Mouse (Mus musculus) left cerebral cortex, postnatal 25 days (tissue): ENCODE data around the gene Trmt1. TPM values are rescaled to one million over a fixed set of nuclear protein-coding genes. Genes with fewer than 3 reads are reported as not detected.

Source experiments
- DNase-seq, 2 experiments: peaks; one replicate each; pipeline ENCODE4 v3.0.0; 2022; ENCODE audit warnings: low spot score in 2 of 2, mixed read lengths in 1 of 2
- intact Hi-C: fragments of 180-260 bp; cut with DNase I; formaldehyde crosslinking; loops from one replicate; pipeline ENCODE4 v1.15.1; 2025
- total RNA-seq, 2 experiments: library from RNA; stranded (reverse); gene quantifications; 2 replicates each; pipeline ENCODE4 v1.2.3; 2021

Trmt1 gene
- total RNA-seq, 2 experiments from 2014 or later: 85.2 to 90.1 TPM

GRCm38 (mm10) chr8:84705960-84706359 is 19.9 kb downstream of the Trmt1 start:
- intact Hi-C loops: no loop called here
- DNase-seq: no peak

GRCm38 (mm10) chr8:84706610-84707266 is 20.6 kb downstream of the Trmt1 start:
- intact Hi-C loops: no loop called here

GRCm38 (mm10) chr8:84707267-84707883 is 21.3 kb downstream of the Trmt1 start:
- no peak for DNase-seq
- intact Hi-C loops: no loop called here

More at GRCm38 (mm10) chr8:84706610-84707266, 20.6 kb downstream of the Trmt1 start:
- no peak for DNase-seq

- DNase-seq: no peak
- intact Hi-C loops: loop anchor here (2.0 kb wide), 1 partner anchor 105 kb away; no protein-coding TSS in a partner anchor
These were observed 22.0 kb downstream of the Trmt1 start for GRCm38 (mm10) chr8:84708071-84708541.

GRCm38 (mm10) chr8:84708774-84709475 is 22.8 kb downstream of the Trmt1 start:
- intact Hi-C loops: loop anchor here (2.0 kb wide), 1 partner anchor 104 kb away; no protein-coding TSS in a partner anchor
- peak; percentile 87 to 89 for DNase-seq

- intact Hi-C loops: loop anchor here (2.0 kb wide), 1 partner anchor 103 kb away; no protein-coding TSS in a partner anchor
- no peak for DNase-seq
These were observed 23.8 kb downstream of the Trmt1 start for GRCm38 (mm10) chr8:84709931-84710330.

- no peak for DNase-seq
- intact Hi-C loops: no loop called here
These were observed 25.2 kb downstream of the Trmt1 start for GRCm38 (mm10) chr8:84711312-84711711.

- no peak for DNase-seq
- intact Hi-C loops: no loop called here
These were observed 26.0 kb downstream of the Trmt1 start for GRCm38 (mm10) chr8:84711933-84712758.

GRCm38 (mm10) chr8:84712759-84713120 is 26.6 kb downstream of the Trmt1 start:
- intact Hi-C loops: no loop called here
- DNase-seq: no peak

GRCm38 (mm10) chr8:84713381-84713780 is 27.3 kb downstream of the Trmt1 start:
- no peak for DNase-seq
- intact Hi-C loops: no loop called here

- DNase-seq: no peak
- intact Hi-C loops: no loop called here
These were observed 28.1 kb downstream of the Trmt1 start for GRCm38 (mm10) chr8:84714161-84714560.

GRCm38 (mm10) chr8:84715893-84716468 is 29.9 kb downstream of the Trmt1 start:
- DNase-seq: no peak
- intact Hi-C loops: no loop called here

GRCm38 (mm10) chr8:84716790-84717189 is 30.7 kb downstream of the Trmt1 start:
- no peak for DNase-seq
- intact Hi-C loops: no loop called here

GRCm38 (mm10) chr8:84718476-84718875 is 32.4 kb downstream of the Trmt1 start:
- no peak for DNase-seq
- intact Hi-C loops: no loop called here

GRCm38 (mm10) chr8:84718959-84719690 is 33.0 kb downstream of the Trmt1 start:
- intact Hi-C loops: no loop called here

GRCm38 (mm10) chr8:84722530-84722849 is 36.4 kb downstream of the Trmt1 start:
- intact Hi-C loops: no loop called here

More at GRCm38 (mm10) chr8:84718959-84719690, 33.0 kb downstream of the Trmt1 start:
- no peak for DNase-seq

GRCm38 (mm10) chr8:84722850-84723570 is 36.9 kb downstream of the Trmt1 start, which contains the start of gene G430095P16Rik:
Gene G430095P16Rik (plus strand): TSS chr8:84723007.
- intact Hi-C loops: no loop called here

More at GRCm38 (mm10) chr8:84722530-84722849, 36.4 kb downstream of the Trmt1 start:
- DNase-seq: no peak

GRCm38 (mm10) chr8:84723571-84723900 is 37.4 kb downstream of the Trmt1 start:
- DNase-seq: no peak
- intact Hi-C loops: no loop called here

More at GRCm38 (mm10) chr8:84722850-84723570, 36.9 kb downstream of the Trmt1 start, which contains the start of gene G430095P16Rik:
- DNase-seq: peak; percentile 67 to 84
